Mouse (Mus musculus): ENCODE results near the gene Foxred2. TPM values are rescaled to one million over a fixed set of nuclear protein-coding genes. Genes with fewer than 3 reads are reported as not detected.

Foxred2 gene
- total RNA-seq, 2 experiments from 2014 or later: 11.8 to 12.0 TPM

DNA sequence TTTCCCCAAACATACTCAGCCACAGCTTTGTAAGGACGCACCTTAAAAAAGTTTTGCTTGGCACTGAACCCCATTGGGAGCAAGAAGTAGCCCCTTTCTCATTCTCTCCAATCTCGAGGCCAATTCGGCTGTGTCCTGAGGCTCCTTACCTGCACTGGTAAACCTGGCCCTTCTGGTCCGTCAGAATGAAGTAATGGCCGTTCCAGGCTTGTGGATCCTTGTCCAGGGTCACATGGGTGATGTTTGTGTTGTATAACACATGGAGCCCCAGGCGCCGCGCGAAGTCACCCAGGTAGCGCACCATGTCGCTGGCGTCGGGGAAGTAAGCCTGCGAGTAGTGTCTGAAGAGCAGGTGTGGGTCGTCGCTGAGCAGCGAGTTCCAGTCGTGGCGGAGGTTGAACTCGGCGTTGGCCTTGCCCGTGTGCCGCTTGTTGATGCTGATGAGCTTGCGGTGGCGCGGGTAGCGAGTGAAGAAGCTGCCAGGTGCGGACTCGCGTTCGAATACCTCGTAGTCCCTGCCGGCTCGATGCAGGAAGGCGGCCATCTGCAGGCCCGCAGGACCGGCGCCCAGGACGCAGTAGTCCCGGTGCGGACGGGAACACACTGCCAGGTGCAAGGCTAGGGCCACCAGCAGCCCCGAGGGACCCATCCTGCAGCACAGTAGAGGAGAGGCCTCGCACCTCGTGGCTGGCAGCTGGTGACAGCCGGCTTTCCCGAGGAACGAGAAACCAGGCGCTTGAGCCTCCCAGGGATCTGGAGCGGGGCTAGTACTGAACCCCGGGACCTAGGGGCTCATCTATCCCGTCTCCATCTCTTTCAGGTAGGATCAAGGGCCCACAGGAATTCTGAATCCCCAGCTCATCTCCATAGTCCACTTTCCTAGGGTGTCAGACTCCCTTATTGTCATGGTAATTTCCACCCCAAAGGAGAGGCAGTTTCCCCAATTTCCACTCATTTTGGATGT is 800 bp downstream of the Foxred2 start:
- intact Hi-C loops (cut with DNase I): loop anchor here (2.0 kb wide), 1 partner anchor 21 kb away; no protein-coding TSS in a partner anchor

DNA sequence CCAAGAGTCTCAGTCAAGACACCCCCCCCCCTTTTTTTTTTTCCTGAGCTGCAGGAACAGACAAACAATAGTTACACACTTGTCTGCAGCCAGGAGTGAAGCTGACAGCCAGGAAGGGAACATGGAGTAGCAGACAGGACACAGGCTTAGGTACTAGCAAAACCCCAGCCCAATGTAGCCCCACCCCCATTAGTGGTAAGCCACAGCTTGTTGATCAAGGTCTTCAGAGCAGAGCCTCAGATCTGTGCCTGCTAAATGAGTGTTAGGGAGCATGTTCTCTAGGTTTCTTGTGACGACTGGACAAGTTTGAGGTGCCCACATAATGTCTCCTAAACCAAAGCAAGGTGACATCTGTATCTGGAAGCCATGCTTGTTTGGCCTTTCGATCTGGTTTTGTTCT is 2.2 kb downstream of the Foxred2 start:
- intact Hi-C loops (cut with DNase I): no loop called here
- no peak for DNase-seq (ENCODE audit: low spot score in 2 of 2)

More for the DNA sequence above, 800 bp downstream of the Foxred2 start:
- peak in 1 of 2 experiments; percentile 21 for DNase-seq (ENCODE audit: low spot score in 2 of 2)

DNA sequence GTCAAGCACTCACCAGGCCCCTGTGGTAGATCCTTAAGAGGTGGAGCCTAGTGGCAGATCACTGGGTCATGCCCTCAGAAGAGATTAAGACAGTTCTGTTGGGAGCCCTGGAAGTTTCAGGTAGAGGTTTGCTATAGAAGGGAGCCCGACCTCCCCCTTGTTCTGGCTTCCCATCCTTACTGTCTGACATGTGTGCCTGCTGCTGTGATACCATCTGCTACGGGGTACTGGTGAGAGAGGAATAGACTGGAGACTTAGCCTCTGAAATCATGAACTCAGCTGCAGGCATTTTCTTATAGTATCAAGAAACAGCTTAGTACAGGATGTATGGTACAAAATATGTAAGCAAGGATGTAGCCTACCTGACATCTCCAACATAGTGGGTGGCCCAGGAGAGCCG is 3.6 kb downstream of the Foxred2 start:
- DNase-seq (ENCODE audit: low spot score in 2 of 2): no peak
- intact Hi-C loops (cut with DNase I): no loop called here

DNA sequence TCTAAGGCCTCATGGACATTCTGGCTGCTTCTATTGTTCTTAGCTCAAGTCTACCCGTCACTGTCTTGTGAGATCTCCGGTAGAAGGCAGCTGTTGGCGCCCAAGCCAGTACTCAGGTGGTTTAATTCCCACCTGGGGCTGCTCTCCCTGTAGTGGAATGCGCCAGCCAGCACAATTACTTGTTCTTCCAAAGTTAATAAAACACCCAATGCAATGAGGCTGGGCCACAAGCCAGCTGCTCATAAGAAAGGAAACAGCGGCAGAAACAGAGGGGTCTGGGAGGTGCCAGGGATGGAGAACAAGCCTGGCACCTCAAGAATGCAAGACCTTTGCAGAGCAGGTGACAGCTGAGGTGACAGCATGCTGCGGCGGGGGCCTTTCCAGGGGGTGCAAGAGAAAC is 7.5 kb downstream of the Foxred2 start:
- intact Hi-C loops (cut with DNase I): no loop called here
- DNase-seq (ENCODE audit: low spot score in 2 of 2): no peak

DNA sequence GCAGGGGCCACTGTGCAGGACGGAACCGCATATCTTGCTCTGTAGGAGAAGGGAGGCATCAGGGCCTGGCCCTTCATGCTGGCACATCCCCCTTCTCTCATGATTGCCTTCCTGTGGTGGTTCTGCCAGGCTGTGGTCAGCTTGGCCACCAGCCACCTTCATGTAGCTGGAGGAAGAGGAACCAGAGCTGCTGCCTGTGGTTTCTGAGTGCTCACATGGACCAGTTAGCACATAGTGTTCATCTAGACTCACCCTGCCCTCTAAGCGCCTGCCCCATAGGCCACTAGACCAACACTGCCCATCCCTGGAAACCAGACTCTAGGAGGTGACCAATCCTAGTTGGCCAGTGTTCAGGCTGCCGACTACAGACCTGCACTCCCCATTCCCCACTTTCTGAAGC is 10.8 kb downstream of the Foxred2 start:
- intact Hi-C loops (cut with DNase I): no loop called here
- no peak for DNase-seq (ENCODE audit: low spot score in 2 of 2)

DNA sequence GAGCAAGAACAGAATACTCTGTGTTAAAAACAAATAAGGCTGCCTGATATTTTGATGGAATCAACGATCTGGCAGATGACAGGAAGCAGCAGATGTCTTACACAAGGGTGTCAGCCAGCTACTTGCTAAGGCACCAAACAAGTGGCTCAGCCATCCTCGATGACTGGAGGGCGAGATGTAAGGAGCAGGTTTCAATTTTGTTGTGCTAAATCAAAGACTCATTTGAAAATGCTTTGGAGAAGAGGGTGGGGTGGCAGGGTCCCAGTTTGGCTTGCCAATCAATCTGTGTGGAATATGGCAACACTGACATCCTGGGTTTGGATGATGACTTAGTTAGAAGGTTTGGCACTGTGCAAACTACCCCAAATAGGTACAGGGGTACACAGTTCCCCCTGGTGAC is 15.0 kb downstream of the Foxred2 start:
- intact Hi-C loops (cut with DNase I): no loop called here
- no peak for DNase-seq (ENCODE audit: low spot score in 2 of 2)

DNA sequence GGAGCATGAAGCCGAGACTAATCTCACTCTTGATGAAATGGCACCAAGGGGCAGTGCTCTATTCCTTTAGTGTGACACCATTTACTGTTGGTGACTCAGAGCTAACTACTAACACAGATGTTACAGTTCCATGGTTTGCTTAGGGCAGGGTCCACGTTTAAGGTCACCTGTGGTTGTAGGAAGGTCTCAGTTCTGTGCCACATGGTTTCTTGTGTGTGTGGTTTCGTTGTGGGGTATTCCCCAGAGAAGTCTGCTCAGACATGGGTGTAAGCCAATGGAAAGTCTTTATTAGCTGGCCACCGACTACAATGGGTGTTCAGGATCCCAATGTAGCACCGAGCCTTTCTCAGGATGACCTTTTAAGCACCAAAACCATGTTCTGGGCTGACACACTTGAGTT is 18.0 kb downstream of the Foxred2 start:
- DNase-seq (ENCODE audit: low spot score in 2 of 2): no peak
- intact Hi-C loops (cut with DNase I): no loop called here

DNA sequence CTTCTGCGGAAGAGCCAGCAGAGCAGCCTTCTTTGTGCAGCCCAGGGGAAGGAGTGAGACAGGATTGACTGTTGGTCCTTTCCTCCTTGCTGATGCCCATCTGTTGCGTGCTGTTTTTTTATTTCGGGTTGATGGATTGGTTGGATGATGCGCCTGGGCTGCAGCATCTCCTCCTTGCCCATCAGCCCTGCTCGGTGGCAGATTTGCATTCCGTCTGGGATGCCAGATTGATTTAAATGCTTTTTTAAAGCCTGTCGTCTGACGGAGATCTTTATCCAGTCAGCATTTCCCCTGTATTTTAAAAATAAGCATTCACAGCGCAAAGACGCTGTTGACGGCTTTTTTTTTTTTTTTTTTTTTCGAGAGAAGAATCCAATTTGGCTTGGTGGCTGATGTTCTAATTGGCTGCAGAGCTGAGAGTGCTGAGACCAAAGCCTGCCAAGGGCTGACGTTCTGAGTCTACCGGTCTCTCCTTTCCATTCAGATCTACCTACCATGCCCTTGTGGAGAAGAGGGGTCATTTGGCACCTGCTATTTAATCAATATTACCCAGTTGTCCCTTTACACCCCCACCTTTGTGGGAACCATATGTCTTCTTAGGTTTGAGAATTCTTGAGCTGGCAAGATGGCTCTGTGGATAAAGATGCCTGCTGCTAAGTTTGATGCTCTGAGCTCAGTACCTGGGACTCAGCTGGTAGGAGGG is 20.7 kb downstream of the Foxred2 start:
- DNase-seq (ENCODE audit: low spot score in 2 of 2): peak; percentile 51 to 81
- intact Hi-C loops (cut with DNase I): loop anchor here (2.0 kb wide), 3 partner anchors 21 to 185 kb away; partner anchors contain the start of genes Cacng2, Eif3d and Foxred2

DNA sequence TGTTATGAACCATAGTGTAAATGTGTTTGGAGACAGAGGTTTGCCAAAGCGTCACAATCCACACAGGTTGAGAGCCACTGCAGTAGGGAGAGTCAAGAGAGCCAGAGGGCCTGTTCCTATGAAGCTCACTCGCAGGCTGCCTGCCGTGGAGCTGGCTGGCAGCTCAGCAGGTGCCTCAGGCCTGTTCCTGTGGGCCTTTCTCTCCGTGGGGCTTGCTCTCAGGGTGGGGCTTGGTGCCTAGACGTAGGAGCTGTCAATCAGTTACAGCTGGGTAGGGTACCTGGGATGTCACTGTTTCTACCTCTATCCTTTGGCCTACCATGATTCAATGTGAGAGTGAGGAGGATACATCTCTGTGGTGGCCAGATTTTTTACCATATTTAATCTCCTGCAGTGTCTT is 21.6 kb downstream of the Foxred2 start:
- intact Hi-C loops (cut with DNase I): loop anchor here (2.0 kb wide), 3 partner anchors 22 to 186 kb away; partner anchors contain the start of genes Cacng2, Eif3d and Foxred2
- DNase-seq (ENCODE audit: low spot score in 2 of 2): no peak

DNA sequence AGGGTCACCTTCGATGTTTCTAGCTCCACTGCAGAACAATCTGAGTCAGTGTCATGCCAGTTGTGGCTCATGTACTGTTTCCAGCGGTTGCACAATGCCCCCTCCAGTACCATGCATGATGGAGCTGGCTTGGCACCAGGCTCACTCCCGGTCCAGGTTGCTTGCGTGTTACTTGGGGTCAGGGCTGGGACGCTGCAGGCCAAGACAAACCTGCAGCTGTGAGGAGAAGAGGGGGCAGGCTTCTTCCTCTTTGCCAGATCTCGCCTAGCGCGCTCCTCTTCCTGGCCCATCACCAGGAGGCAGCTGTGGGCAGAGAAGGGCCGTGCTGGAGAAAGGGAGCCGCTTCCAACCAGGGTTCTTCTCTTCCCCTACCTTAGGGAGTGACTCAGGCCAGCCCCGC is 22.2 kb downstream of the Foxred2 start:
- no peak for DNase-seq (ENCODE audit: low spot score in 2 of 2)
- intact Hi-C loops (cut with DNase I): loop anchor here (2.0 kb wide), 3 partner anchors 22 to 186 kb away; partner anchors contain the start of genes Cacng2, Eif3d and Foxred2

DNA sequence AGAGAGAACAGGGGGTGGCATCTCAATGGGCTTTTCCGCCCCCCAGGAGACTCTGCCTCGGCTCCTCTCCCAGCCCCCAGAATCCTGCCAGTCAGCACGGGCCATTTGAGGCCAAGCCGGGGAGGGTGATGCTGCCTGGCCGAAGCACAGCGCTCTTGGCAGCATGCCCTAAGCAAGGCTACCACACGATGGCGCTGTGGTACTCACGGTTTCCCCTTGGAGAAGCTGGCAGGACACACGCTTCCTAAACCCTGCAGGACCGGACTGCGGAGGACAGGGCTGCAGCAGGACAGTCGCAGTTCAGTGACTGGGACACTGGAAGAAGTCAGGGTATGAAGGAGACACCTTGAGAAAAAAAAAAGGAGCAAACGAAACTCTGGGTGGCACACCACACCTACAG is 22.8 kb downstream of the Foxred2 start:
- intact Hi-C loops (cut with DNase I): loop anchor here (2.0 kb wide), 3 partner anchors 23 to 187 kb away; partner anchors contain the start of genes Cacng2, Eif3d and Foxred2
- DNase-seq (ENCODE audit: low spot score in 2 of 2): peak; percentile 98 to 99

DNA sequence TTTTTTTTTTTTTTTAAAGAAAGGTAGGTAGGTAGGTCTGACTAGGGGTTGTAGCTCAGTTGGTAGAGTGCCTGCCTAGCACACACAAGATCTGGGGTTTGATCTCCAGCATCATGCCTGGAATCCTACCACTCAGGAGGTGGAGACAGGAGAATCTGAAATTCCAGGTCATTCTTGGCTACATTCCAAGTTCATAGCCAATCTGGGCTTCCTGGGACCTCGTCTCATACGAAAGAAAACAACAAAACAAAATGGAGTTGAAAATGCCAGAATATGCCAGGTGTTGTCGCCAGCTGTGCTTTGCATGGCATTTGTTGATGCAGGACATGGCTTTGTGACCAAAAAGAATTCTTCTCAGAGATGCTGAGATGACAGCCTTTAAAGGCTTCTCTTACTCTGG is 23.3 kb downstream of the Foxred2 start:
- no peak for DNase-seq (ENCODE audit: low spot score in 2 of 2)
- intact Hi-C loops (cut with DNase I): no loop called here

DNA sequence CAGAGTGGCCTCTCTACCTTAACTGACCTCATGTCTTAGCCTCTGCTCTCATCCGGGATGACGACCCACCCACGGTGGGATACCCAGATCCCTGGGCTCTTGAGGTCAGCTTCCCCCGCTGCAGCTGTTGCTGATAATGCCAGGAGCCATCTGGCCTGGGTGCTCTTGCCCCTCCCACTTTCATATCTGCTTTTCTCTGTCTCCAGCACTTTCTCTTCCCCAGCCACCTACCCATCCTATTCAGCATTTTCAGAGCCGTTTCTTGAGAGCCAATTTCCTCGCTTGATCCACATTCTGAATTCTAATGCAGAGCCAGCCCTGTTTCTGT is 24.9 kb downstream of the Foxred2 start:
- DNase-seq (ENCODE audit: low spot score in 2 of 2): no peak
- intact Hi-C loops (cut with DNase I): no loop called here

DNA sequence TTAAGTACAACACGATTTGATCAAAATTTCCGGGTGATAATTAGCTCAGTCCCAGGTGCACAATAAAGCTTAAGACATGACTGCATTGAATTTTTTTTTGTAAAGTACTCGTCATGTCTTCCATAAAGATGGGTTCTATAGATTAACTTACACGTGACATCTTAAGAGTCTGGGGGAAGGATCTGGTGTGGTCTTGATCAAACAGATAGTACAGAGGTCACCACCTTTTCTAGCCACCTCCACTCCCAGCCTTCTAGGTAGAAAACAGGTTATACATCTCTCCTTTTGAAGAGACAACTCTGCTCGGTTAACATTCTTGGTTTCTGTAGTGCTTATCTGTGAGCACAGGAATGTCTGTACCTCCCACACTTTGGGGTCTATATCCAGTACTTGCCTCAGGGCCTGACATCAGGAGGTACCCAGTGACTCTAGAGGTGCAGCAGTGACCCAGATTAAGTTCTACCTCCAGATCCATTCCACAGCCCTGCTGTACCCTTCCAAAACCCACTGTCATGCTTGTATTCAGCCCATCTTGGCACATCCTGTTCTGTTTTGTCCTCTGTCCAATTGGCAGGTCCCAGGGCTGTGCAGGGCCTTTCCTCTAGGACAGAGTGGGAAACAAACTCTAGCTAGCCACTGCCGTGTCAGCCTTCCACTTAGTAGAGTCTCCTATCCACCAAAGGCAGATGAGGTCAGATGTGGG is 25.4 kb downstream of the Foxred2 start:
- DNase-seq (ENCODE audit: low spot score in 2 of 2): no peak
- intact Hi-C loops (cut with DNase I): no loop called here

DNA sequence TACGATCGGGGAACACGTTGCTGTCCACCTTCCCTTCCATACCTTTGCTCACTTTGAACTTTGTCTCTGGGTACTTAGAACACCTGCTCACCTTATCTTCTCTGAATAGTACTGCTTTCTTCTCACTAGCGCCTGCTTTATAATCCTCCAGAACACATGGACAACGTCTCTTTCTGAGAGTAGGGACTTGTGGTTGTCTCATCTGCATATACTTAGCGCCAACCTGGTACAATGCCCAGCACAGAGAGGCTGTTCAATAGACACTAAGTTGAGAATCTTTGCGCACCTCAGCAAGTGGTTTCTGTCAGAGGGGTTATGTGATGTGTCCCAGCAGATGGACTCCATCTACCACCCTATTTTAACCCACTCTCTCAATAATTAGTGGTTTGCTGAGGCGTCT is 26.7 kb downstream of the Foxred2 start:
- intact Hi-C loops (cut with DNase I): loop anchor here (2.0 kb wide), 1 partner anchor 243 kb away; no protein-coding TSS in a partner anchor
- DNase-seq (ENCODE audit: low spot score in 2 of 2): no peak

DNA sequence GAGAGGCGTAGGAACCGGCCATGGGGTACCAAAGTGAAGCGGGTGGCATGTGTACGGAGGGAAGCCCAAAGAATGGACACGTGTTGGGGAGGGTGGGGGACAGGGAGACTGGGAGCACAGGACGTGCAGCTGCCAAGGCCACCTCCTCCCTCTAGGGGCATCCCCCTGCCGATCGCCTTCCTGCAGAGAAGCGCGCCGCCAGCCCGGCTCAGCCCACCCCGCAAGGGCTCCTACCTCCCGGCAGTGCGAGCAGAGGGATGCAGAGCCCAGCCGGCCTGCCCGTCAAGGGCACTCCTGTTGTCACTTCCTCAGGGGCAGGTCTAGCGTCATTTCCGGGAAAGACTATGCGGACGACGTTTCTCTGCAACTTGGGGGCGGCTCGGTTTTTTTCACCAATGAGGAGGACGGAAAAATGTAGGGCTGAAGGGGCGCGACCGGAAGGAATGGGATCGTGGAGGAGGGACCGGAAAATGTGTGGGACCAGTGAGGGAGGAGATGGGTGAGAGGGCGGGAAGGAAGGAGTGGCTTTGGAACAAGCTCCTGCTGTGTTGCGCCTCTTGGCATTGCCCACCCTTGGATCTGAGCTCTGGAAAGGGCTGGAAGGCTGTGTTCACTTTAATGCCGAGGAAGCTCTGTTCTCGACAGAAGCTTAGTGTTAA is 27.7 kb downstream of the Foxred2 start, which contains the start of gene Txn2:
Gene Txn2, minus strand, starts transcription at position 334 of the 659 bp plus-strand sequence.
- intact Hi-C loops (cut with DNase I): loop anchor here (2.0 kb wide), 1 partner anchor 244 kb away; no protein-coding TSS in a partner anchor
- peak; percentile 96 to 100 for DNase-seq (ENCODE audit: low spot score in 2 of 2)

DNA sequence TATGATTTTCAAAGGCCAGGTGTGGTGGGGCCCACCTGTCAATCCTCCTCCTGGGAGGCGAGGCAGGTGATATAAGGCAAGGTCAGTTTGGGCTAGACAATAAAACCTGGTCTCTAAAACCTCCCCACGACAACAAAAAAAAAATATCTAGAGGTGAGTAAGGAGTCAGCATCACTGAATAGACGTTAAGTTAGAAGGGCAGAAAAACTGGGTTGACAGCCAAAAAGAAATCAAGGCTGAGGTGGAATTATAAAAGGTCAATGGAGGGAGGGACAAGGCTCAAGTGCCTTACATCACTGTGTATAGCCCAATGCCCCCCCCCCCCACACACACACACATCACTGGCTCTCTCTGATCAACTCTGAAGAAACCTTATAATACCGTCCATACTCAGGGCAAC is 28.4 kb downstream of the Foxred2 start:
- DNase-seq (ENCODE audit: low spot score in 2 of 2): no peak
- intact Hi-C loops (cut with DNase I): loop anchor here (2.0 kb wide), 1 partner anchor 245 kb away; no protein-coding TSS in a partner anchor

DNA sequence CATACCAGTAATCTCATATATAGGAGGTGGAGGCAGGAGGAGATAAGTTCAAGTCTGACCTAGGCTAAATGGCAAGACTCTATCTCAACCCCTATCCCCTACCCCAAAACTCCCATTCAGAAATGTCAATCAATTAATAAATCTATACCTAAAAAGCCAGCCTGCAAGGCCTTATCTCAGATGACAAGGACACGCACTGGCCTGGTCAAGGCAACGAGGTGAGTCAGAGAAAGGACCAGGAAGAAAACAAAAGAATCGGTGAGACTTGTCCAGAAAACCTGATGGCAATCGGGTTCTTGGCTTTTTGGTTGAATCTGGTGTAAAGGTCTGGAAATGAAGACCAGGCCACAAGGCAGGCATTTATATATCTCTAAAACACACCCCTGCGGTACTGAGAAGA is 29.6 kb downstream of the Foxred2 start:
- DNase-seq (ENCODE audit: low spot score in 2 of 2): no peak
- intact Hi-C loops (cut with DNase I): no loop called here

DNA sequence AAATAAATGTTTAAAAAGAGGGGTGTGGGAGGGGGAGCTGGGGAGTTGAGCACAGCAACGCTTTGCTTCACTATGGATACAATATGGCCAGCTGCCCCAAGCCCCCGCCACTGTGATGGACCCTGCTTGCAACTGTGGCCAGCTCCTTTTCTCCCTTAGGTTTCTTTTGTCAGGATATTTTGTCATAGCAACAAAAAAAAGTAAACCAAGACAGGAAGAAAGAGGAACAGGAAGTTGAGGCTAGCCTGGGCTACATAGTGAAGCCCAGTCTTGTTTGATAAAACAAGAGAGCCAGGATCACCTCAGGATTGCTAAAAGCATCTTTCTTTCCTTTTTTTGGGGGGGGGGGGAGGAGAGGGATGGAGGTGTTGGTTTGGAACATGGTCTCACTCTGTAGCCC is 31.3 kb downstream of the Foxred2 start:
- intact Hi-C loops (cut with DNase I): no loop called here
- DNase-seq (ENCODE audit: low spot score in 2 of 2): no peak
